Mouse (Mus musculus): ENCODE measurements around the gene Dld. TPM values are rescaled to one million over a fixed set of nuclear protein-coding genes. Genes with fewer than 3 reads are reported as not detected.

Dld gene
- polyA plus RNA-seq, 1 experiment from 2014 or later = 124 TPM

DNA sequence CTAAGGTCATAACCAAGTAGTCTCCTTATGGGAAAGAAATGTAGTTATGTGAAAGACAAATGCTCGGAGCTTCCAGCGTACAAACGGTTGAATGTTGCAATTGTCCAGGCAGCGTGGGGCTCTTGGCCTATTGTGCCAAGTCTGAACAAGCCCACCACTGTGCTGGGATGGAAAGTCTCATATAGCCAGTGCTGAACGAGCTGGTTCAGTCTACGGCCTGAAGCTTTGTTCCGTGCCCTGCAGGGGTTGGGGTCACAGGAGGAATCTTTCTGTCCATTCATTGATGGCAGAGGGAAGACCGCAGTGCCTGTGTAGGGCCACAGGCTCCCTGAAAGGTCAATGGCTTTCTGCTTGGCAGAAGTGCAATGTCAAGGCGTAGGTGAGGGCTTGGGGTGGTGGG is 40.6 kb downstream of the Dld start:
- ATAC-seq = no peak
- H3K36me3 ChIP-seq (ENCODE audit: control insufficient read depth, insufficient read depth) = peaks cover 63% of the 10 kb centered on the region

DNA sequence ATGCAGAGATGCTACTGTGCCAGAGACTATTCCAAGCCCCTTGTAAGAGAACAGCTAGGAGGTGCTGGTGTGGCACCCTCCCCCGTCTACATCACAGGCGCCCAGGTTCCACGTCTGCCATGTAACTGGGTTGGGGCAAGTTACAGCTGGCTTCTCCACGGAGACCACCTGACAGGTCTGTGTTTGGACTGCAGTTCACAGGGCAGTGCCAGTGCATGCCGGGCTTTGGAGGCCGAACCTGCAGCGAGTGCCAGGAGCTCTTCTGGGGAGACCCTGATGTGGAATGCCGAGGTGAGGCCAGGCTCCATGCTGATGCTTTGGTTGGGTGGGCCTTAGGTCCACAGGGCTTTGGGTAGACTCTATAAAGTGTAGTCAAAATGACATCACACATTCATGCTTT is 43.5 kb downstream of the Dld start:
- H3K4me2 ChIP-seq (replicated peaks; ENCODE audit: low read depth) = no peak overlapping the region
- no peaks in the 10 kb centered on the region for H3K4me1 ChIP-seq (replicated peaks; ENCODE audit: control insufficient read depth, insufficient read depth, low read length)
- peaks cover 58% of the 10 kb centered on the region for H3K36me3 ChIP-seq (ENCODE audit: control insufficient read depth, insufficient read depth)
- ATAC-seq = no peak
- 93% methylated on average over 8 of the region's 8 CpGs for WGBS
- no peak overlapping the region for H3K4me3 ChIP-seq (ENCODE audit: low read depth, low read length)
- H3K9me3 ChIP-seq (ENCODE audit: control insufficient read depth) = no peaks in the 10 kb centered on the region
- H3K9ac ChIP-seq (ENCODE audit: low read depth, low read length) = no peak overlapping the region
- TF ChIP-seq CTCF (IDR thresholded peaks at IDR 0.05; ENCODE audit: low read depth) = no peak
- H3K27me3 ChIP-seq (replicated peaks; ENCODE audit: control insufficient read depth, insufficient read depth, low read length) = no peaks in the 10 kb centered on the region
- H3K27ac ChIP-seq (ENCODE audit: low read depth, low read length) = no peak overlapping the region

More for the DNA sequence above, 40.6 kb downstream of the Dld start:
- Histone ChIP-seq H3K4me1 (replicated peaks; ENCODE audit: control insufficient read depth, insufficient read depth, low read length) (no peaks in the 10 kb centered on the region), H3K27ac (ENCODE audit: low read depth, low read length) (no peak overlapping the region), H3K9ac (ENCODE audit: low read depth, low read length) (no peak overlapping the region), H3K4me3 (ENCODE audit: low read depth, low read length) (no peak overlapping the region), H3K27me3 (replicated peaks; ENCODE audit: control insufficient read depth, insufficient read depth, low read length) (no peaks in the 10 kb centered on the region), H3K9me3 (ENCODE audit: control insufficient read depth) (no peaks in the 10 kb centered on the region), H3K4me2 (replicated peaks; ENCODE audit: low read depth) (no peak overlapping the region)
- no peak for TF ChIP-seq CTCF (IDR thresholded peaks at IDR 0.05; ENCODE audit: low read depth)
- whole genome bisulfite sequencing = 90% methylated on average over 9 of the region's 9 CpGs

DNA sequence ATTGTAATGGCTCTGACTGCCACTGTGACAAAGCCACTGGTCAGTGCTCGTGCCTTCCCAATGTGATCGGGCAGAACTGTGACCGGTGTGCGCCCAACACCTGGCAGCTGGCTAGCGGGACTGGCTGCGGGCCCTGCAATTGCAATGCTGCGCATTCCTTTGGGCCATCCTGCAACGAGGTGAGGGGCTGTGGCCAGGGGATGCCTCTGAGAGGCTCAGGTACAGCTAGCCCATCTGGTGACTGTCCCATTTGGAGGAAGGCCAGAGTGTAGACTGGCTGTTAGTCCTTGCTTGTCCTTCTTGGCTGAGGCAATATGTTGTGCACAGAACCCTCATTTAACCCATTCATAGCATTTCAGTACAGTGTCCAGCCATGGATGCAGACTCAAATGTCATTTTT is 44.2 kb downstream of the Dld start:
- Histone ChIP-seq H3K4me2 (replicated peaks; ENCODE audit: low read depth) (no peak overlapping the region), H3K4me1 (replicated peaks; ENCODE audit: control insufficient read depth, insufficient read depth, low read length) (no peaks in the 10 kb centered on the region), H3K36me3 (ENCODE audit: control insufficient read depth, insufficient read depth) (peaks cover 52% of the 10 kb centered on the region), H3K9ac (ENCODE audit: low read depth, low read length) (no peak overlapping the region), H3K9me3 (ENCODE audit: control insufficient read depth) (no peaks in the 10 kb centered on the region), H3K27me3 (replicated peaks; ENCODE audit: control insufficient read depth, insufficient read depth, low read length) (no peaks in the 10 kb centered on the region), H3K27ac (ENCODE audit: low read depth, low read length) (no peak overlapping the region), H3K4me3 (ENCODE audit: low read depth, low read length) (no peak overlapping the region)
- TF ChIP-seq CTCF (IDR thresholded peaks at IDR 0.05; ENCODE audit: low read depth) = no peak
- WGBS = 92% methylated on average over 8 of the region's 8 CpGs
- no peak for ATAC-seq

DNA sequence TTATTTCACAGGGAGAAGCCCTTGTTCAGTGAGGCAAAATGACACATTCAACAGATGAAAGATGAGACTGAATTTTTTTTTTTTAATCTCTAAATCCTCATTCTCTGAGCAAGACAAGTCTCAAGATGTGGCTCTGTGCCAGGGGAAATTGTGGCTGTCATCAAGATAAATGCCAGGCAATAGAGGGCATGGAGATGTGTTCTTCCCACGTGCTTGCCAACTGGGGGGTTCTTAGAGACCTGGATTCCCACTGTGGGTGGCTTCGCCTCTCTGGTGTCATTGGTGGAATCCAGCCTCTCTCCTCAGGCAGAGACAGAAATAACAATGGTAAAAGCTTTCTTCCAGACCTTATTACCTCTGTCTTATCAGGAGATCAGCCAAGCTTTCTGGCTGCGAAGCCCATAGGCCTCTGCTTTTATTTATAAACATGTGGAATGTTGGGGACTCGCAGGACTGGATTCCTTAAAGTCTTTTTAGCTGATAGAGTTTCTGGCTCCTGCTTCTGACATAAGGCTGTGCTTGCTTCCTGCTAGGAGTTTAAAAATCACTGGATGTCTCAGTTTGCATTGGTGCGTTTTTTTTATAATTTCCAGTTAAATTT is 45.1 kb downstream of the Dld start:
- 62% methylated on average over 5 of the region's 5 CpGs for WGBS
- no peak for TF ChIP-seq CTCF (IDR thresholded peaks at IDR 0.05; ENCODE audit: low read depth)
- H3K9ac ChIP-seq (ENCODE audit: low read depth, low read length) = no peak overlapping the region
- H3K4me1 ChIP-seq (replicated peaks; ENCODE audit: control insufficient read depth, insufficient read depth, low read length) = no peaks in the 10 kb centered on the region
- H3K4me2 ChIP-seq (replicated peaks; ENCODE audit: low read depth) = no peak overlapping the region
- no peaks in the 10 kb centered on the region for H3K9me3 ChIP-seq (ENCODE audit: control insufficient read depth)
- no peaks in the 10 kb centered on the region for H3K27me3 ChIP-seq (replicated peaks; ENCODE audit: control insufficient read depth, insufficient read depth, low read length)
- H3K27ac ChIP-seq (ENCODE audit: low read depth, low read length) = no peak overlapping the region
- H3K36me3 ChIP-seq (ENCODE audit: control insufficient read depth, insufficient read depth) = peaks cover 45% of the 10 kb centered on the region
- ATAC-seq = no peak
- H3K4me3 ChIP-seq (ENCODE audit: low read depth, low read length) = no peak overlapping the region

DNA sequence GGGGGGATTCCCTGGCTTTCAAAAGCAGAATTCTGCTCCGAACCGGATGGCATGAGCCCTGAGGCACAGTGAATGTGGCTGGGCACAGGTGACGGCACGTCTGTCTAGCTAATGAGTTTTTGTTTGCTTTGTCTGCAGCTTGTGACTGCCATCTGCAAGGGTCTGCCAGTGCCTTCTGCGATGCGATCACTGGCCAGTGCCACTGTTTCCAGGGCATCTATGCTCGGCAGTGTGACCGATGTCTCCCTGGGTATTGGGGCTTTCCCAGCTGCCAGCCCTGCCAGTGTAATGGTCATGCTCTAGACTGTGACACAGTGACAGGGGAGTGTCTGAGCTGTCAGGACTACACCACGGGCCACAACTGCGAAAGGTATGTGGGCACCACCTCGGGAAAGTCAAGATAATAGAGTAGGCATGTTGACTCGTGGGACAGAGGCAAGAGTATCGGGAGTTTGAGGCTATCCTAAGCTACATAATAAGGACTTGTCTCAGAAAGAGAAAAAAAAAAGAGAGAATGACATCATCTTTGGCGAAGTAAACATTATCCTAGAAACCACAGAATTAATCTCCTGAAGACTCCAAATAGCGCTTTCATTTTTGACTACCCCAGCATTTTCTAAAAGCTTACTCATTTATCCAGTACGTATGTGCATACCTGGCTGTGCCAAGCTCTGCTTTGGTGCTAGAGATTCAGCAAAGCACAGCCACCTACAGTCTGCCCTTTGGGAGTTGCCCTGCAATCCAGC is 48.3 kb downstream of the Dld start:
- Histone ChIP-seq H3K36me3 (ENCODE audit: control insufficient read depth, insufficient read depth) (peaks cover 50% of the 10 kb centered on the region), H3K9me3 (ENCODE audit: control insufficient read depth) (no peaks in the 10 kb centered on the region), H3K4me2 (replicated peaks; ENCODE audit: low read depth) (no peak overlapping the region), H3K4me1 (replicated peaks; ENCODE audit: control insufficient read depth, insufficient read depth, low read length) (no peaks in the 10 kb centered on the region), H3K4me3 (ENCODE audit: low read depth, low read length) (no peak overlapping the region), H3K27ac (ENCODE audit: low read depth, low read length) (no peak overlapping the region; the same call in 1 of the 2 replicates), H3K27me3 (replicated peaks; ENCODE audit: control insufficient read depth, insufficient read depth, low read length) (no peaks in the 10 kb centered on the region), H3K9ac (ENCODE audit: low read depth, low read length) (no peak overlapping the region)
- no peak for TF ChIP-seq CTCF (IDR thresholded peaks at IDR 0.05; ENCODE audit: low read depth)
- WGBS = 79% methylated on average over 16 of the region's 16 CpGs
- no peak; the same call in 1 of the 2 replicates for ATAC-seq

DNA sequence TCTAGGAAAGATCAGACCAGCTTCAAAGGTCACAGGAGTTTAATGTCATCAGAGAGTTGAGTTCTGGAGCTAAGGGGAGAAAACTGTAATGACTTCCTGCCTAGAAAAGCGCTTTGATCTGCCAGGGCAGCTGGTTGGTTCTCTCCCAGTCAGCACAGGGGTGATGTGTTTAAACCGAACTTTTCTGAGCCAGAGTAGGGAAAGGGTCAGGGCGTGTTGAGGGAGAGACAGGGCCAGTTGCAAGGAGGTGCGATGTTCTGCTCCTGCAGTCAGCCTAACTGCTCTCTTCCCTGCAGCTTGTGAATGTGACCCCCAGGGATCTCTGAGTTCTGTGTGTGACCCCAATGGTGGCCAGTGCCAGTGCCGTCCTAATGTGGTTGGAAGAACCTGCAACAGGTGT is 49.0 kb downstream of the Dld start:
- H3K27me3 ChIP-seq (replicated peaks; ENCODE audit: control insufficient read depth, insufficient read depth, low read length) = no peaks in the 10 kb centered on the region
- no peak overlapping the region for H3K9ac ChIP-seq (ENCODE audit: low read depth, low read length)
- no peak overlapping the region for H3K27ac ChIP-seq (ENCODE audit: low read depth, low read length)
- WGBS = 77% methylated on average over 5 of the region's 5 CpGs
- H3K4me1 ChIP-seq (replicated peaks; ENCODE audit: control insufficient read depth, insufficient read depth, low read length) = no peaks in the 10 kb centered on the region
- H3K4me3 ChIP-seq (ENCODE audit: low read depth, low read length) = no peak overlapping the region
- TF ChIP-seq CTCF (IDR thresholded peaks at IDR 0.05; ENCODE audit: low read depth) = no peak
- H3K9me3 ChIP-seq (ENCODE audit: control insufficient read depth) = no peaks in the 10 kb centered on the region
- H3K4me2 ChIP-seq (replicated peaks; ENCODE audit: low read depth) = no peak overlapping the region
- ATAC-seq = no peak
- peaks cover 44% of the 10 kb centered on the region for H3K36me3 ChIP-seq (ENCODE audit: control insufficient read depth, insufficient read depth)

Measured in intestine, postnatal 0 days (tissue).